Mouse (Mus musculus): ENCODE data around the gene Prkaa2. TPM values are rescaled to one million over a fixed set of nuclear protein-coding genes. Genes with fewer than 3 reads are reported as not detected.
"Not testable (repeated sequence)": the region's sequence is repeated elsewhere in the genome, so short reads cannot be mapped to it uniquely, and the experiment has no call there.

The Prkaa2 gene
- total RNA-seq, 2 experiments from 2014 or later, result 16.3 to 18.6 TPM

GRCm38 (mm10) chr4:105031104-105031503, 78.6 kb downstream of the Prkaa2 start:
- DNase-seq (ENCODE audit: extremely low spot score in 1 of 2, low spot score in 1 of 2), result no peak

DNA sequence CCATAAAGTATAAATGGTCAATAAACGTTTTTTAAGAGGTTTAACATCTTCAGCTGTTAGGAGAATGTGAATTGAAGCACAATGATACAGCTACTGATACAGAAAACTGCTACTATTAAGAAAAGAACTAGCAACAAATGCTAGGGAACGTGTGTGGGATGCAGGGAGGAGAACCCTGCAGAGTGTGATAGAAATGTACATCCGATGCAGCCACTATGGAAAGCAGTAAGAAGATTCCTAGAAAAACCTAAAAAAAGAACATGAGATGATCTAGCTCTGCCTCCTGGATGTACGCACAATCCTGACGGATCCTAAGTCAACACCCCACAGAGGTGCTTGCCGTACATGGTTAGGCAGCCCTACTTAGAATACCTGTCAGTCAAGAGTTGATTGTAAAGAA, 82.4 kb downstream of the Prkaa2 start:
- no peak for DNase-seq (ENCODE audit: extremely low spot score in 1 of 2, low spot score in 1 of 2)

GRCm38 (mm10) chr4:105016006-105016613, 93.6 kb downstream of the Prkaa2 start:
- DNase-seq (ENCODE audit: extremely low spot score in 1 of 2, low spot score in 1 of 2), result no peak

DNA sequence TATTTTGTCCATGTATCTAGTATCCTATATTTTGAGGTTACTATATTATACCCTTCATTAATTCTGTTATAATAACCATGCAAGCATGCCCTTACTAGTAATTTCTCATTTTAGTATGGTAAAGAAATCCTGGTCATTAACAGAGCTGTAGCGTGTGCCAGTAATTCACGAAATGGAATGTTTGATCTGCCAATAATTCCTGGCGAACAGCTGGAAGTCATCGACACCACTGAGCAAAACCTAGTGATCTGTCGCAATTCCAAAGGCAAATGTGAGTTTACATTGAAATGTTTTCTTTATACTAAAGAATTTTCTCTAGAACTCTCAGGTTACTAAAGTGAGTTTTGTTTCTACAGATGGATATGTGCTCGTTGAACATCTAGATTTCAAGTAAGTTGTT, 94.2 kb downstream of the Prkaa2 start:
- DNase-seq (ENCODE audit: extremely low spot score in 1 of 2, low spot score in 1 of 2), result no peak

DNA sequence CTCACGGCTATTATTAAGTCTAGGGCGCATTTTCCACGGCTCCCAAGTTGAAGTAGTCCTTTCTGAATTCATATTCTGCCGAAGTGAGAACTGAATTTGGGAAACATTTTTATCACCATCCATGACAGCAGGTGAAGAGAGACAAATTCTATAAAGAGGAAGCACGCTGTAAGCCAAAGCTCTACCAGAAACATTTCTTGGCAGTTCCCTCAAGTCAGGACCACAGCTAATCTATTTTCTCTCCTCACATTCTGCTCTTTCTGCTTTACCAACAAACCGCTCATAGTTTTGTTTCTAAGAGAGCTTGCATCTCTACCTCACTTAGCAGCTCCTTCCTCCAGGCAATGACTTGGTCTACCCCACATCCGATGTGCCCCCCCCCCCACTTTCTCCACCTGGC, 96.0 kb downstream of the Prkaa2 start:
- no peak for DNase-seq (ENCODE audit: extremely low spot score in 1 of 2, low spot score in 1 of 2)

DNA sequence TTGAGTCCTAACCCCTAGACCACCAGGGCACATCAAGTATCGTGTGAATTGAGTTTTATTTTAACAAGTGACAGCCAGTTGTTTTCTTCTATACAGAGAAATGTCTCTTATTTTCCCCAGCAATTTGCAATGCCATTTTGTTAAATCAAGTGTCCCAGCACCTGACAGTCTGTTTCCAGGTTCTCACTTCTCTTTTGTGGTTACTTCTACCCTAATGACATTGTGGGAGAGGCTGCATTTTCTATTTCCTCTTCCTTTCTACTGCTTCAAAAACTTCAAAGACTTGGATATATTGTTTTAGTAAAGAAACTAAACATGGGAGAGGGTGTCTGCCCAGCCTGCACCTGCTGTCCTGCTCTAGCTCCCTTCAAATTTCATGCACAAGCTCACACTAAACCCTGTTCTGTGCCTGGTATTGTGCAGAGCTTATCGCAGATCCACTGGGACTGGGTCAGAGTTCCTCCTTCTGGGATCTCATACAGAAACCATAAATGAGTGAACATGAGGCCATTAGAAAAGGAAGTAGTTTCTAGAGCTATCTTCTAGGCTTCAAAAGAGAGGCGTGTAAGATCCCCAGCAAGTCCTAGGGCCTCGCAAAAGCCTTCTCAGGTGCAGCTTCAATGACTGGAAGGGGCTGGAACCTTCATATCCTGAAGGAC, 102.2 kb downstream of the Prkaa2 start:
- no peak for DNase-seq (ENCODE audit: extremely low spot score in 1 of 2, low spot score in 1 of 2)

- not testable (repeated sequence) for DNase-seq (ENCODE audit: extremely low spot score in 1 of 2, low spot score in 1 of 2)
These were observed 105.0 kb downstream of the Prkaa2 start for GRCm38 (mm10) chr4:105004649-105005048.

GRCm38 (mm10) chr4:105004135-105004534, 105.6 kb downstream of the Prkaa2 start:
- no peak for DNase-seq (ENCODE audit: extremely low spot score in 1 of 2, low spot score in 1 of 2)

DNA sequence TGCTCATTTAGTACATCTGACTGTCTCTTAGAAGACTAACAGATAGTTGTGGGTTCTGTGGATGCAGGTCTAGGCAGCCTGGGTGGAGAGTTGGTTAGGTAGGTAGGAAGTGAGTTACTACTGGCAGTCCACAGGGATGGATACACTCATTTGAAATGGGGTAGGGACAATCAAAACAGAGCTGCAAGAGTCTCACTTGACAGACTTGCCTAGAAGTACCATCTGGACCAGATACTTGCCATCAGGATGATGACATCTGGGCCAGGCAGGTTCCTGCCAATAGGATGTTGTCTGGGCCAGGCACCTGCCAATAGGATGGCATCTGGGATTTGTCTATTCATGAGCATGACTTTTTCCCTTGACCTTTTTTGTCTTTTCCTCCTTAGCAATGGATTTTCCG, 108.0 kb downstream of the Prkaa2 start:
- DNase-seq (ENCODE audit: extremely low spot score in 1 of 2, low spot score in 1 of 2), result no peak

DNA sequence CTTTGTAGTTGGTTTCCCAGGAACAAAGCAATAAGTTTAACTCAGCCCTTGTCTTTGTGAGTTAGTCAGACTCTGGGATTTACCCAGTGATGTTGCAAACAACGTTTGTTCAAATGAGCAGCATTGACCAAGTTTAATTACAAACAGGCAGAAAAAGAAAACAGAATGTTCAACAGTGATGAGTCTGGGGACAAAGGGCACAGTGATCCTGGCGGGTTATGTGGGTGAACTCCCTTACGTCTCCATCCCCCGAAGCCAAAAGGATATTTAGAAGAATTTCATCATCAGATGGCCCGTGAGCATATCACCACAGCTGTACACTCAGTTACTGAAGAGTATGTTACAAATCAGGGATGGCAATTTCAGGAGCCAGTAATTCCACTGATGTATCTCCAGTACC, 110.0 kb downstream of the Prkaa2 start:
- no peak for DNase-seq (ENCODE audit: extremely low spot score in 1 of 2, low spot score in 1 of 2)

DNA sequence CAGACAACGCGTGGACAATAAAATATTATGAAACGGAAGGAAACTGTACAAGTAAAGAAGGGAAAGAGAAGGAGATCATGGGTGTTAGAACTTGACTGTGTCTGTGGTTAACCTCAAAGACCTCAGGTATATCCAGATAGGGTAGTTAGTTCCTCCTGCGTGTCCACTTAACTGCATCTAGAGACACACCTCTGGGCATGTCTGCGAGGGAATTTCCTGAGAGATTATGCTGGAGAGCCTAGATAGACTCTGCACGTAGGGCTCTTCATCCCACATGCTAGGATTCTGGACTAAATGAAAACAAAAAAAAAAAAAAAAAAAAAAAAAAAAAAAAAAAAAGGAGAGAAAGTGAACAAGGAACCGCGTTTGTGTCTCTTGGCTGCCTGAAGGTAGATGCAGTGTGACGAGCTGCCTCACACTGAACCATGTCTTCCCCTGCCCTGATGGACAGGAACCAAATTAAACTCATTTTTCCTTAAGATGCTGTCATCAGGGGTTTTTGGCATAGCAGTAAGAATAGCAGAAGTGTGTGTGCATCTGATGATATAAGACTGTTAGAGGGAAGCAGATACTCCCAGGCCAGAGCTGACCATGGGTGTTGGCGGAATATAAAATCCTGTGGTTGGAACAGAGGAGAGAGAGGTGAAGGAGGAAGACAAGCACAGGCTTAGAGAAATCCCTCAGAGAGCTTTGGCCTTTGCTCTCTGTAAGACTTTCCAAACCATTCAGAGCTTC, 116.4 kb downstream of the Prkaa2 start:
- no peak for DNase-seq (ENCODE audit: extremely low spot score in 1 of 2, low spot score in 1 of 2)

DNA sequence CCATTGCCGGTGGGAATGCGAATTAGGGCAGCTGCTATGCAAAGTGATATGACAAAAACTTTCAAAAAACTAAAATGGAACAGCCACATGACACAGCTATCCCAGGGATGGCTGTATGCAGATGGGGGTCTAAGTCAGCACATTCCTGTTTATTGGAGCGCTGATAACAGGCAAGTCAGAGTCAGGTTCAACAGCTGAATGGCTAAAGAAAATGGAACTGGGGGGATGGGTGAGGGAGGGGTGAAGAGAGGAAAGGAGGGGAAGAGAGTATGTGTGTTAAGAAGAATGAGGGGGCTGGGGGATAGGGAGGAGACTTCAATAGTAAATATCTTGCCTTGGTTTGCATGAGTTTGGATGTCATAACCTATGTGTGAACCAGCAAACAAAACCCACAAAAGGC, 117.4 kb downstream of the Prkaa2 start:
- no peak for DNase-seq (ENCODE audit: extremely low spot score in 1 of 2, low spot score in 1 of 2)

DNA sequence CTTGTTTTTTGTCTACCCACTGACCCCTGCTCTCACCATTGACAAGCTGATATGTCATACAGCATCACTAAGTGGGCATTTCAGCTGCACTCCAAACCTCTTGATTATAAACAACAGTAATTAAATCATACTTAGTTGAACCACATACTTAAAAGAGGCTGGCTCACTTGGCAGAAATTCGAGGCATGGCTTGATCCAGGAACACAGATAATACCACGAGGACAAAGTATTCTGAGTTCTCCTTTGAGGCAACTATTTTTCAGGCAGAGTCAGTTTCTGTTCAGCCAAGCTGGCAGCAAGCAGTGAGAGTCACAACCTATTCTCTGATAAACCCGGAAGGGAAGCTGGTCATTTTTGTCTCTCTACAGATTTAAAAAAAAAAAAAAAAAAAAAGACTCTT, 119.0 kb downstream of the Prkaa2 start:
- no peak for DNase-seq (ENCODE audit: extremely low spot score in 1 of 2, low spot score in 1 of 2)

- peak; percentile 13 to 15 for DNase-seq (ENCODE audit: extremely low spot score in 1 of 2, low spot score in 1 of 2)
These were observed 119.7 kb downstream of the Prkaa2 start for GRCm38 (mm10) chr4:104990016-104990415.

GRCm38 (mm10) chr4:104988709-104989108, 121.0 kb downstream of the Prkaa2 start:
- no peak for DNase-seq (ENCODE audit: extremely low spot score in 1 of 2, low spot score in 1 of 2)

DNA sequence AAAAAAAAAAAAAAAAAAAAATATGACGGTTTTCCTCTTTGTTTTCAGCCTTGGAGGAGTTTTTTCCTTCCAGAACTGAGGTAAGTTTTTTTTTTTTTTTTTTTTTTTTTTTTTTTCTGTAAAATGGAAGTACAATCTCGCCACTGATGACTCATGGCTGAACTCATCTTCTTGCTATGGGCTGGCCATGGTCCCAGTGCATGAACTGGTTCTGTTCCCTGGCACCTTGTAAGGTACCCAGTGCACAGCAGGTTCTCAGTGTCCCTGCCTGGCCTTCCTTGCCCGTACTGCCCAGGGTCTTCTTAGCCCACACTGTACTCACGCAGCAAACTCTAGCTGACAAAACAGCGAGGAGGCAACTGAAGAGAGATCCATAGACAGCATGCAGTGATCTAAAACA, 121.6 kb downstream of the Prkaa2 start:
- DNase-seq (ENCODE audit: extremely low spot score in 1 of 2, low spot score in 1 of 2), result no peak

GRCm38 (mm10) chr4:104987631-104988030, 122.1 kb downstream of the Prkaa2 start:
- DNase-seq (ENCODE audit: extremely low spot score in 1 of 2, low spot score in 1 of 2), result no peak

DNA sequence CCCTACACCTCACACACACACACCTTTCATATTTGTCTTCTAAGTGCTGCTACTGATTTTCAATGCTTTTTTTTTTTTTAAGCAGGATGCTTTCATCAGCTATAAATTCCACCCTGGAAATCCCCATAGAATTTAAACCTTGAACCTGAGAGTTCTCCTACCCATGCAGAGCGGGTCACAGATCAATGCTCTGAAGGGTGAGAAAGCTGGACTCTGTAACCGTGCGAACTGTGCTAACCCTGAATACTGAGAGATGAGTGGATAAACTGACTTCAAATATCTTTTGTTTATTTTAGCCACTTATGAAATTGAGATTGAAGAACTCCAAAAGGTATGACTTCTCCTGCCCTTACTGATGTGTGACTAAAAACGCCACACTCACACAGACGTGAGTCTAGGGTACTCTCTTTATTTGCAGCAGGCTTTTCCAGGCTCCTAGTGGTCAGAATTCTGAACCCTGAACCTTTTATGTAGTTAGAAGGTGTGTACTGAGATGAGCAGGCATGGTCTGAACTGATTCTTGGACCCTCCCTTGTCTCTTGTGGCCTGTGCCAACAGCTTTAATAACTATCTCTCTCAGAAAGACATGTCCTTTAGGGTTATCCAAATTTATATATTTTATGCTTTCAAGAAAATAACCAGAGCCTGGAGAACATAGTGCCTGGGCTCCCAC, 123.6 kb downstream of the Prkaa2 start:
- no peak for DNase-seq (ENCODE audit: extremely low spot score in 1 of 2, low spot score in 1 of 2)
